Mouse (Mus musculus) thymus, postnatal 0 days (tissue): ENCODE results near the gene Ffar1. TPM values are rescaled to one million over a fixed set of nuclear protein-coding genes. Genes with fewer than 3 reads are reported as not detected.
A peak's percentile ranks its signal among the peaks of the same experiment; 100 is the strongest.

Experiments
- DNase-seq: peaks from one replicate; pipeline ENCODE4 v3.0.0-alpha.2; 2015; ENCODE audit warnings: low spot score
- polyA plus RNA-seq: library from polyadenylated mRNA; unstranded; fragments of >200 nt; fragmentation: Nextera tagmentation; extraction: Ambion mirVana; gene quantifications from 2 replicates; pipeline ENCODE4 v1.2.1, GENCODE M21; 2015

The Ffar1 gene
- polyA plus RNA-seq, result not detected in 2 replicates

DNA sequence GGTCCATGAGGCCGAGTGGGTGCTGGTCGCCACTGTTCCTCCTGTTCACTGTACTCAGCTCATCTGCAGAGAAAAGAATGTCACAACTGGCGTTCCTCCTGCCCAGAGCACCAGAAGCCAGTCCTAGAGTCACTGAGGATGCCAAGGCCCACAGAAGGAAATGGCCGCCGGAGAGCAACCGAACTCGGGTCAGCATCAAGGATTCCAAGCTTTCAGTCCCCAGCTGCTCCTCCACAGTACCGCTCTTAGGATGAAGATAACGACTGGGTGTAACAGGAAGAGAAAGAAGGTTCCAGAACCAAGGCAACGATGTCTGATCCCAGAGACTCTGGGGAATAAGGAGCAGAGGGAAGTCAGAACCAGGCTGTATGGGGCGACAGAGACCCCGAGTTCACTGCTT, at the start of gene Ffar1:
TSS of gene Ffar1 (minus strand) at position 101 of the 400 bp plus-strand sequence.
- DNase-seq, result no peak

DNA sequence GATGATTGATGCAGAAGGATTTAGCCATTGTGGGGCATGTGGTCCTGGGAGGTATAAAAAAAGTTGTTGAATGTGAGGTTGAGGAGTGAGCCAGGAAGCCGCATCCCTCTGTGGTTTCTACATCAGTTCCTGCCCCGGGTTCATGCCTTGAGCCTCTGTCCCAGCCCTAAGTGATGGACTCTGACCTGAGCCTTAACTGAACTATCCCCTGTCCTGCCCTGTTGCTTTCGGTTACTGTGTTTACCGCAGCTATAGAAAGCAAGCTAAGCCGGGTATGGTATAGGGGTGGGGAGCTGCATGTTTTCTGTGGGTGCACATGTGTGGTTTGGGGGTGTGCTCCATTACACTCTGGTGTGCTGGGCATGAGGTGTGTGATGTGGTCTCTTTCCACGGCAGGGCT, 48.4 kb upstream of the Ffar1 start:
- no peak for DNase-seq

DNA sequence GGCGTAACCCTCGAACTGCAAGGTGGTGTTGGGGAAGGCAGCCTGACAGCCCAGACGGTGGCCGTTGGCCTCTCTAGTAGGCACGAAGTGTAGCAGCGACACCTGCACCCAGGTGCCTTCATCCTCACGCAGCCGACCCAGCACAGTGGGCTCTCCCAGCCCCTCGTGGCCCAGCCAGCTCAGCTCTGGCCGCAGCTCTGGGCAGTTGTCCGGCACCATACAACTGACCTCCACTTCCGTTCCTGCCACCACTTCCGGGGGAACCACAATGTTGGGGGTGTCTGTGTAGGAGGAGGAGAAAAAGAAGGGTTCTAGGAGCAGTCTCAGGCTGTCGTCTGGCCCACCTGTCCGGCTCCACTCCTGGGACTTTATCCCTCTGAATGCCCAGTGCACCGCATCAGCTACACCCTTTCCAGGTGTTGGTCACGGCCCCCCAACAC, 47.6 kb upstream of the Ffar1 start:
- DNase-seq, result no peak

DNA sequence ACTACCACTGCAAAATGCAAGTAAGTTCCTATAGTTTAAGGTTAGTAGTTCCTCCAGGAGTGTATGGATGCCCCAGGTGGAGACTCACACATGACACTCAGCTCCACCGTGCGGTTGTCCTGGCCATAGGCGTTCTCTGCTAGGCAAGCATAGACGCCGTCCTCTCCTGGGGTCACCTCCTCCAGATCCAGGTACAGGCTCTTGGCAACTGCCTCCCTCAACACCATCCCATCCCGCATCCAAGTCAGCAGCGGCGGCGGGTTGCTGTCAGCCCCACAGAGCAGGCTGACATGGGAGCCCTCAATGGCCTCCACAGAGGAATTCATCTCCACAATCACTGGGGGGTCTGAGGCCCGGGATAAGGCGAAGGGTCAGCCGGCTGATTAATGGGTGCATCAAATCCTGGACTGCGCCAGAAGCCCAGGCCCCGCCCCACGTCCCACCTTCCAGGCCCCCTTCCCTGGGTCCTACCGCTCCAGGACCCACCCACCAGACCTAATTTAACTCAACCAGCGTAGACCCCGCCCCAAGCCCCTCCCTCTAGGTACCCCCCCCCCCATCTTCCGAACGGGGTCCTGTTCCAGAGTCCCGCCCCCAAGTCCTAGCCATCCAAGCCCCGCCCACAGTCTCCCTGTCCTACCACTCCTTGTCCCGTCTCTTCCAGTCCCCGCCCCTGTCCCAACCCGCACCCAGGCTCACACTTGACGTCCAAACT, 47.1 kb upstream of the Ffar1 start:
- no peak for DNase-seq

DNA sequence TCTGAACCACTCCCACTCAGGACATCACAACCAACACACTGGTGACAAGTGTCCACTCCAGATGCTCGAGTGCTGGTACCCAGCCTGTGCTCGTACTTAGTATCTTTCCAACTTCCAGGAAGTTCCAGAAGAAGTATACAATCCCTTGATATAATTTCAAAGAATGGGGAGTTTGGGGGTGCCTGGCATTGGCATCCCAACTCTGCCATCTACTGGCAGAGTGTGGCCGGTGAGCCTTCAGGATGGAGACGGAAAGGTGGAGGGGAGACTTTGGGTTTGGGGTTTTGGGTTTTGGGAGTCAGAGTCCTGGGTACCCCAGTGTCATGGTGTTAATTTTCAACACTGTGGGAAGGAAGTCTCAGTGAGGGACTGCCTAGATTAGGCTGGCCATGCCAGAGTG, 42.7 kb upstream of the Ffar1 start:
- peak; percentile 11 for DNase-seq

DNA sequence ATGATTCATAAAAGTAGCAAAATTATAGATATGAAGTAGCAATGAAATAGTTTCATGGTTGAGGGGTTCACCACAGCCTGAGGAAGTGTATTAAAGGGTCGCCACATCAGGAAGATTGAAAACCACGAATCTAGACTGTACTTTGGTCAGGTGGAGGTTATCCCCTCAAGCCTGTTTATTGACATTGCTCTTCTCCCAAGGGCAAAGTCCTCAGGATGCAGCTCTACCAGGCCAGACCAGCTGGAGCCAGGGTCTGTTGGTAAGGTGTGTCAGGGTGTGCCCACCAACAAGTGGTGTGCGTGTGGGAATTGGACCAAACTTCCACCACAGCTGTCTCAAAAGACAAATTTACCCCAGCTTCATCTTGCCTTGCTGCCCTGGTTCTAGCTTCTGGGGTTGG, 33.9 kb upstream of the Ffar1 start:
- DNase-seq, result no peak

DNA sequence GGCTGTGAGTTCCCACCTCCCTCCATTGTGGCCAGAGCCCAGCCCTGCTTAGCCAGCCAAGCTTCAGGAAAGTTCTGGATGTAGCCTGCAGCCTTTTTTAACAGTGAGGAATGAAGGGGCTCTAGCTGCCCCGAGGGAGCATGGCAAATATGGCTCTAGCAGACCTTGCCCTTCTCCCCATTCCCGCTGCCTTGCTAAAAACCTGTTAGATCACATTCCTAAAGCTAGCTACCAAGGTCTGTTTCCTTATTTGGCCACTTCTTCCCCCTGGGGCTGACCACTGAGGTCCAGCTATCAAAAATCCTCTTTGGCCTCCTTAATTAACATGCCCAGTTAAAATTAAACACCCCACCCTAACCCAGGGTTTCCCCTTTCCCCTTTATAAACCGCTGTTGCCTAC, 31.2 kb upstream of the Ffar1 start:
- DNase-seq, result no peak

DNA sequence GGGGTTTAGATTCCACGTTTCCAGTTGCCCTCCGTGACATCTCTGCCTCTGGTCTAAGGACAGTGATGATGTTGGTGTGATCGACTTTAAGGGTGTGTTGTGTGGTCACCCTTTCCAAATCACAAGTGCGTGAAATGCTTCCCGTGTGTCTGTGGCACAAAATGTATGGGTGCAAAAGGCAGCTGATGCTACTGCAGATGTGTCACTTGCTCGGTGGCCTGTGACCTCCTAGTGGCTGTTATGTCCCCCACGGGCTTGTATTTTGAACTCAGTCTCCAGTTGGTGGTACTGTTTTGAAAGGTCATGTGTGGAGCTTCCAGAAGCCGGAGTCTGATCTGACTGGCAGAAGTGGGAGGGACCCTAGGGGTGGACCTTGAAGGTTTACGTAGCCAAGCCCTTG, 30.4 kb upstream of the Ffar1 start:
- DNase-seq, result no peak

DNA sequence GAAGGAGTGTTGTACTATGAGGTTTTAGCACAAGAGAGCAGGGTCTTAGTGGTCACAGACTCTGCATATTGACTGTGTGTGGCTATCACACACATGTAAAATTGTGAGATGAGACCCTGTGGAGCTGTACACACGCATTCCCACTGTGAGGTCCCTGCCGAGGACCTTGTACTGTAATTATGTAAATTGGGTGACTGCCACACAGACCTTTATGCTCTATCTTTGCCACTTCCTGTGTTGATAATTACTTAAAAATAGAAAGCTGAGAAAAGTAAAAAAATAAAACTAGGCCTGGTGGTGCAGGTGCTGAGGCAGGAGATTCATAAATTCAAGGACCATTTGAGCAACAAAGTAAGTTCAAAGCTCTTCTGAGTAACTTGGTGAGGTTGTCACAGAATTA, 29.3 kb upstream of the Ffar1 start:
- peak; percentile 4 for DNase-seq

DNA sequence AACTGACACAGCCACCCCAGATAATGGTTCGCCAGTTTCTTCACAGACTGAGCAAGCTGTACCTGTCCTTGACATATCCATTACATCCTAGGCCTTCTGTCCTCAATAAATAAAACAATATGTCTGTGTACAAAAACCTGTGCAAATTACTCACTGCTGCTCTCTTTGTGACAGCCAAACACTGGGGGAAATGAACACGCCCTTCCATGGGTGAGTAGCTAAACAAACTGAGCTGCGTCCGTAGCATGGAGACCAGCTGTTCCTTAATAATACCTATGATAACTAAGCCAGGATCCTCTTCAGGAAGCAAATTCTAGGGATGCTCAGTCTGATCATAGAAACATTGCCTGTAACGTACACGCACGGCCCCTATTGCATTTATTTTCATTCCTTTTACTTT, 27.4 kb upstream of the Ffar1 start:
- DNase-seq, result no peak

DNA sequence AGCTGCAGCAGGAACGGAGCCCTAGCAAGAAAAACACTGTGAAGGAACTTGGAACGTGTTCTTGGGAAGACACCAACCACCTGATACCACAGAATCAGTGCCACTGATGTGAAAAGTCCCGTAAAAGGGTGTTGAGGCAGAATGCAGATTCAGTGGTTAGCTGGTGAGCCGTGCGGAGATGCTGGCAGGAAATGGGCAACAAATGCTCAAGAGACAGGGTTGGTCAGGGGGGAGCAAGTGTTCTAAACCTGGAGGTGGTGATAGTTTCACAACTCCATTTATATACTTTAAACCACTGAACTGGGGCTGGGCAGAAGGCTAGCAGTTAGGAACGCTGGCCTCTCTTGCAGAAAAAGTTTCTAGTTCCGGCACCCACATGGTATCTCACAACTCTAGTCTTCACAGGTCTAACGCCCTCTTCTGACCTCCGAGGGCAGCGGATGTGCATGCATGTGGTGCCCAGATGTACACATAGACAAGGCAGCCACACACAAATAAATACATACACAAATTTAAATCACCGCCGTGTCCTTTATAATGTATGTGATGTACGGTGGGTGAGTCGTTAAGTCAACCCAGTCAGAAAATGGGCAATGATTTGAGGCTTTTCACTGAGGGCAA, 26.3 kb upstream of the Ffar1 start:
- DNase-seq, result no peak

DNA sequence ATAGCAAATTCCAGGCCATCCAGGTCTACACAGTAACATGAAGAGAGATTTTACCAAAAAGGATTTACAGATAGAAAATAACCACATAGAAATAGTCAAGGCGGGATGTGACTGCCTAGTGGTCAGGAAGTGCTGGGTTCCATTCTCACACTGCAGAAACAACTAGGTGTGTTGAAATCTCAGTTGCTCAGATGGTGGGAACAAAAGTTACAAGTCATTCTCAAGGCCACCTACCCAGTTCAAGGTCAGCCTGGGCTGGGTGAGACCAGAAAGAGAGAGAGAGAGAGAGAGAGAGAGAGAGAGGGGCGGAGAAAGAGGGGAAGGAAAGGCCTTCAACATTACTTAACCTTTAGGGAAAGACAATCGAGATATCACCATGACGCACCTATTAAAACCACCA, 25.5 kb upstream of the Ffar1 start:
- no peak for DNase-seq

DNA sequence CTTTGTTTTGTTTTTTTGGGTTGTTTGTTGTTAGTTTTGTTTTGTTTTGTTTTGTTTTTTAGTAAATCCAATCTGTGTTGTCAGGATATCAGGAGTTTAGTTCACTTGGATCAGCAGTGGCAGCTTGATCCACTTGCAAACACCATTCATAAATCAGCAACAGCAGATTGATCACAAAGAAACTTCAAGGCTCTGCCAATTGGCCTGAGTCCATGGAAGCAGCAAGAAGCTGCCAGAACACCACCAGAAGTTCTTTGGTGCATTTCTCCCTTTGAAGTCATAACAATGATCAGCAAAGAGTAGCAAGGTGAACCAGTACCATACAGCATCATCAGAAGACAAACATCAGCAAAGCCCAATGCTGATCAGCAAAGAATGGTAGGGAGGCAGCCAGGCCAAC, 22.7 kb upstream of the Ffar1 start:
- DNase-seq, result no peak

DNA sequence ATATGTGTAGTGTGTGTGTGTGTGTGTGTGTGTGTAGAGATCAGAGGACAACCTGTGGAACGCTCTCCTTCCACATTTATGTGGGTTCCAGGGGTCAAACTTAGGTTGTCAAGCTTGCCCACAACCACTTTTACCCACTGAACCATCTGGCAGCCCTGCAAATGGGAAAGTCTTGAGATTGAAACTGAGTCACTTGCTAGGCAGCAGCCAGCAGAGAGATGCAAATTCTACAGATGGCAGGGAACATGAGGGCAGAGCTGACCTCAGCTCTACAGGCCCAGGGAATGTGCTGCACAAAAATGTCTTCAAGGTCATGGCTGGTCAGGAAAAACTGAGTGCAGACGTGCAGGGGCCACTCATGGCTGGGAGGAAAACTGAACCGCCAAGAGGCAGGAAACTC, 20.0 kb upstream of the Ffar1 start:
- DNase-seq, result no peak

DNA sequence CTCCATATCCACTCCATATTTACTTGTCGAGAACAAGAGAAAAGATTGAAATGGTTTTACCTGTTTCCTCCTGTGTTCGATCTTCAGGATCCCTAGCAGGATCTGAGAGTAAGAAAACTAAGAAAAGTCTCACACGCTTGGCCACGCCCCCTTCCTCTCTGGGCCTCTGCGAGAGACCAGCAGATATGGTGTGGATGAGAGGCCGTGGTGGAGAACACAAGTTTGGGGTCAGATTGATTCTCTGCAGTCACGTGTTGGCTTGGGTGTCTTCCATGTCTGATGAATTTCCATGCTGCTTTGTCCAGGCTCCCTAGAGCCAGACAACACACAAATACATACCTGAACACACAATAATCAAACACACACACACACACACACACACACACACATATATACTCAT, 18.8 kb upstream of the Ffar1 start, which contains the start of gene Cd22:
TSS of gene Cd22 (minus strand) at position 167 of the 400 bp plus-strand sequence.
- DNase-seq, result no peak

DNA sequence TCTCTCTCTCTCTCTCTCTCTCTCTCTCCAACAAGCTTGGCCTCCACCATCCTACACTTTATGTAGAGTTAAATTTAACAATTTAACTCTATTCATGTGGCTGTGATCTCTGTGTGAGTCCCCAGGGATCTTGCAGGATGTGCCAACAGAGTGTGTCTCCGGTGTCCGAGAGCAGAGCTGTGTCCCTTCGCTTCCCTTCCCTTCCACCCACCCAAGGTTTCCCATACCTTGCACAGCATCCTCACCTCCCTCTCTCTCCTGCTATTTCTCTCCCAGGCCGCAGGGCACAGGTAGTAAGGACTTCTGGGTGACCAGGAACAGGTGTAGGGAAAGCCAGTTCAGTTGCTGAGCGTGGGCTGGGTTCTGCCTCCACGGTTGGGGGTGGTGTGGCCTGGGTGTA, 17.6 kb upstream of the Ffar1 start:
- DNase-seq, result no peak

DNA sequence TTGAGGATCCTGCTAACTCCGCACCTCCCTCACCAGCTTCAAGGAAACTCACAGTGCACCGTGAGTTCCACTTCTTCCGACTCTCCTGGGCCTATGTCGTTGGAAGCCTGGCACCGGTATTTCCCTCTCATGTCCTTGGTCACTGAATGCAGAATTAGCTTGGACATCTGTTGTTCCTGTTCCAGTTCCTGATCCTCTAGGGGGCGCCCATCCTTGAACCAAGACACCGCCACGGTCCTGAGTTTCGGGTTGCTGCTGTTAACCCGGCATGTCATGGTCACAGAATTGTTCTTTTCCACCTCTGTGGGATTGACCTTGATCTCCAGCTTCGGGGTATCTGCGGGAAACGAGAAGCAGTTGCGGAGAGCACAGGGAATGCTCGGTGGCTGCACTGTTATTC, 11.7 kb upstream of the Ffar1 start:
- peak; percentile 30 for DNase-seq

DNA sequence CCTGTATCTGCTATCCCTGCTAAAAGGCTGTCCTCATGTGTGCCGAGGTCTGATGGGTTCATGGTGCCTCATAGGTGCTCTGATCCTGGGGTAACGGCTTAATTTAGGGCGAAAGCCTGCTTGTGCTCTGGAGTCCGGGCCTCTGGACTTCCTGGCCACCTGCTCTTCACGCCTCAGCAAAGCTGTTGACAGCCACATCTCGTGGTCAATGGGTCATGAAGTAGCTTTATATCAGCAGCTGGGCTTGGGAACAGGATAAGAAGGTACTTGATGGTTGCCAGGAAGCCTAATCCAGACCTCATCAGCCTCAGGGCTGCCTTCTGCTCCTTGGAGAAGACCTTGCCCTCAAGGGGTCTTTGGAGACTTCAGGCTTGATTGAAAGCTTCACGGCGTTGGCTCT, 2.0 kb upstream of the Ffar1 start:
- DNase-seq, result no peak

DNA sequence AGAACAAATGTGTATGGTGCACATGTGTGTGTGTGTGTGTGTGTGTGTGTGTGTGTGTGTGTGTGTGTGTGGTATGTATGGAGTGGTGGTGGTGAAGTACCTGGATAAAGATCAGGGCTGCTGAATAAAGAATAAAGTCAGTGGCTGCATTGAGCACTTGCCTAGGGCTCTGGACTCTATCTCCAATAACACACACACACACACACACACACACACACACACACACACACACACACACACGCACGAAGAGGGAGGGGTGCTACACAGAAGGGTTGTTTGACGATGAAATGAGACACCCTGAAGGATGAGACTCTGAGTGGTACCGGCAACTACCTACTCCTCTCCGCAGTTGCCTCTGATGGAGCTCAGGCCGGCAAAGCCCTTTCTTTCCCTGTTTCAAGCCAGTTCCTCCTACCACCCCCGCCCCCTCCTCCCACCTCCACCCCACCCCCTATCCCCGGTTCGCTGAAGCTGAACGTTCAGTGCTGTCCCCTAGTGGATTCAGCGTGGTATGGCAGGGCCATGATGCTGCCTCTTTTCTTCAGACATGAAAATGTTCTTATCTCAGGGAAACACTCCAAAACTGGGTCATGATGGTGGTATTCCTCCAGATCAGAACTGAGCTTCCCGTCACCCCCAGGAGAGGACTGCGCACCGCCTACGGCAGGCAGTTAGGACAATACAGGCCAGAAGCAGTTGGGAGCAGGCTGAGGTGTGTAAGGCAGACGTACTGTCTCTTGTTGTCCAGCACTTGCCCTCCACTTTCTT, 1.5 kb downstream of the Ffar1 start:
- peak; percentile 81 for DNase-seq

DNA sequence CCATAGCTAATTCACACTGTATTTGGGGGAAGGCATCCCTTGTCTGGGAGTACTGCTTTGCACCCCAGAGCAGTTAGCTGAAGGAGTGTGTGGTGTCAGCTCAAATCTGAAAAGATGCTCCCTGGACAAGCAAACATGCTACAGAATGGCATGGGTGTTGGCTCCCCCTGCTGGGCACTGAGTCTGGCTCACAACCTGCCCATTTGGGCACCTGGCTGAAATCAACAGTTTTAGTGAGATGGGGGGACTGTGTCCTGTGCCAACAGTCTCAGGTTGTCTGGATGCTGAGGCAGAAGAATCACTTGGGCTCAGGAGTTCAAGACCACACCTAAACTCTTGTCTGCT, 2.1 kb downstream of the Ffar1 start:
- DNase-seq, result peak; percentile 77

DNA sequence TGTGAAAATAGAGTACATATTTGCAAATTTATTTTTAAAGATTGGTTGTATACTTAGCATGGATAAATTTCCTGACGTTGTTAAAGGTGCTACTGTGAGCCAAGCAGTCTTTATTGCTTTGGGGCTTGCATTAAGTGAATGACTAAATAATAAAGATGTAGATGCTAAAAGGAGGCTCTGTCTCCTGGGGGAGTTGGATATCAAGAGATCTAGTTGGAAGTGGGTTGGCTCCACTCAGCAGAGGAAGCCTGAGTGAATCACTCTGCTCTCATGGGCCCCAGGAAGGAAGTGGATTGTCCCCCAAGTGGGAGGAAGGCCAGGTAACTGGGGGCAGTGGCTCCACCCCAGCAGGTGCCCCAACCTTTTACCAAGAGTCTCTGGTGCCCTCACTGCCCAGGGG, 3.6 kb downstream of the Ffar1 start:
- no peak for DNase-seq

DNA sequence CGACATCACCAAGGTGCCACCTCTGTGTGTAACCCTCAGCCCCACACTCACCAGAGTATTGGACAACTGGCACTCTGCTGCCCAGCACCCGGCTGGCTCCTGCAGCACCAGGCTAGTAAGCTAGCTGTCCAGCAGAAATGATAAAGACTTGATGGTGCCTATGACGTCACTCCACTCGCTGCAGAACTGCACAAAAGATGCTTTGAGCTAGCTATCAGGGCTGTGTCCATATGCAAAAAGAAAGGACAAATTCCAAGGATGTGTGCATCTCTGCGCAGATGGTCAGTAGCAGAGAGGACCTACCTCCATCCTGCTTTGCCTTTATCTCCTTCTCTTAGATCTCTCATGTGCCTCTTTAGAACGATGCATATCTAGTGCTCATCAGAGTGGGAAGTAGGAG, 5.3 kb downstream of the Ffar1 start, which contains the start of gene Ffar3:
TSS of gene Ffar3 (minus strand) at position 101 of the 400 bp plus-strand sequence.
- no peak for DNase-seq
